Mouse (Mus musculus) left cerebral cortex, adult 2 months (tissue): ENCODE results near the gene Defb22. TPM values are rescaled to one million over a fixed set of nuclear protein-coding genes. Genes with fewer than 3 reads are reported as not detected.
A peak's percentile ranks its signal among the peaks of the same experiment; 100 is the strongest.

Source experiments
- DNase-seq, 2 experiments: peaks; one replicate each; pipeline ENCODE4 v3.0.0; 2021 to 2022; ENCODE audit warnings: low spot score in 2 of 2, mixed read lengths in 1 of 2; ENCODE audit errors: extremely low spot score in 1 of 2
- H3K27ac ChIP-seq: fragments of 200-600 bp; 2 replicates; pipeline ENCODE4 v1.8.1; 2022
- H3K4me3 ChIP-seq: fragments of 200-600 bp; 2 replicates; pipeline ENCODE4 v1.8.1; 2022
- CTCF ChIP-seq: fragments of 200-600 bp; IDR thresholded peaks from 2 replicates; pipeline ENCODE4 v1.8.1; 2022; ENCODE audit warnings: antibody characterized with exemption, mild to moderate bottlenecking, moderate library complexity
- intact Hi-C: fragments of 180-260 bp; cut with DNase I; formaldehyde crosslinking; loops from one replicate; pipeline ENCODE4 v1.15.1; 2025
- long read RNA-seq, 2 experiments: library from polyadenylated mRNA; stranded (forward); transcript quantifications; one replicate each; pipeline ENCODE4 v2.0.0; 2021; ENCODE audit warnings: borderline mapping rate in 2 of 2
- total RNA-seq, 2 experiments: library from RNA; stranded (reverse); gene quantifications; 2 replicates each; pipeline ENCODE4 v1.2.3; 2021

The Defb22 gene
- not detected for total RNA-seq
- long read RNA-seq, experiment 1, result 0 reads
- long read RNA-seq, experiment 2, result 0 reads

DNA sequence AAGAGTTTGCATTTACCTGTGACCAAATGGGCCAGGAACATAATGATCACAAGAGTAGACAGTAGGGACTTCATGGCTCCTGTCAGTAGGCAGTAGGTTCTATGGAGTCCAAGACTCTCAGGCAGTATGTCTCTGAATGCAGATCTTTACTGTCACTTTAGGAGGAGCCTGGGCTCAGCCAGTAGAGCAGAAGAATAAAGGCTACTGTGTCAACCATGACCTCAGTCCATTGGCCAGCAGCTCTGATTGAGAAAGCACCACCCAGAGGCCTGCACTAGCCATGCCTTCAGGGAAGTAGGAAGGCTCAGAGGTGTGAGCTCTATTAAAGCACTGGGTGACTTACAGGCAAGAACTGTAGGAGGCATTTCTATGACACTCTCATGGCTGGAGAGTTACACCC, at the start of gene Defb22:
Gene Defb22 (minus strand): TSS at position 101 of the 400 bp plus-strand sequence.
- DNase-seq, result no peak
- no peak within 1 kb of the TSS for H3K4me3 ChIP-seq
- H3K27ac ChIP-seq, result no peak within 1 kb of the TSS
- intact Hi-C loops, result no loop called here
- TF ChIP-seq CTCF, result no peak

- DNase-seq, result no peak
- intact Hi-C loops, result no loop called here
- Histone ChIP-seq H3K4me3 (no peak within 1 kb of the TSS), H3K27ac (no peak within 1 kb of the TSS)
- TF ChIP-seq CTCF, result no peak
These were observed 28.0 kb upstream of the Defb22 start, which contains the start of gene Defb28 for GRCm38 (mm10) chr2:152517981-152518380. Defb28 (plus strand) TSS chr2:152518255.

GRCm38 (mm10) chr2:152516084-152516483, 26.1 kb upstream of the Defb22 start:
- TF ChIP-seq CTCF, result no peak
- H3K4me3 ChIP-seq, result no peak overlapping the region
- no peak overlapping the region for H3K27ac ChIP-seq
- no peak for DNase-seq
- intact Hi-C loops, result no loop called here

DNA sequence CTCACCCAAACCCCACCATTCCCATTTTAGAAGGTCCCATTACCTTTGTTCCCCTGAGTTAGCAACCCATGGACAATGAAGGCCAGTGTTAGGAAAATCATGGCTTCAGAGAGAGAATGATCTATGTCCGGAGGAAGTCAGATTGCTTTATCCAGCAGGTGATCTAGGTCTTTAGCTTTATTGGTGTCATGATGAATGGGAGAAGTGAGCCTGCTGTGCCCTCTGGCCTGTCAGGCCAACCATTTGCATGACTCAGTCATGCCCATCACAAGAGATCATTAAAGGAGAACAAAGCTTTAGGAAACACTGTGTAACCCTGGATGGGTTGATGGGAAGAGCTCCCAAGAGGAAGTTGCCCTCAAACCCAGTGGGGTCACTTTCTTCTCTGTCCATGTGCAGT, 21.7 kb upstream of the Defb22 start, which contains the start of gene Defb26:
Gene Defb26 (minus strand): TSS at position 101 of the 400 bp plus-strand sequence.
- no peak for TF ChIP-seq CTCF
- no peak for DNase-seq
- intact Hi-C loops, result no loop called here
- Histone ChIP-seq H3K4me3 (no peak within 1 kb of the TSS), H3K27ac (no peak within 1 kb of the TSS)

DNA sequence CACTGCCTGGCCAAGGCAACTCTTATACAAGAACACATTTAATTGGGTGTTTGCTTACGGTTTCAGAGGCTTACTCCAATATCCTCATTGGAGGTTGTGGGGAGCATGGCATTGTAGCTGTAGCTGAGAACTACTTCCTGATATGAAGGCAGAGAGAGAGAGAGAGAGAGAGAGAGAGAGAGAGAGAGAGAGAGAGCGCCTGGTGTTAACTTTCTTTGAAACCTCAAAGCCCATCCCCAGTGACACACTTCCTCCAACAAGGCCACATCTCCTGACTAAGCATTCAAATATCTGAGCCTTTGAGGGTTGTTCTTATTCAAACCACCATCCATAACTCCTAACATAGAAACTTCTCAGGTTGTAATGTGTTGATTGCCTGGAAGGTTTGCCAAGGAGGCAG, 14.0 kb upstream of the Defb22 start:
- intact Hi-C loops, result no loop called here
- Histone ChIP-seq H3K27ac (no peak overlapping the region), H3K4me3 (no peak overlapping the region)
- TF ChIP-seq CTCF, result no peak
- no peak for DNase-seq

DNA sequence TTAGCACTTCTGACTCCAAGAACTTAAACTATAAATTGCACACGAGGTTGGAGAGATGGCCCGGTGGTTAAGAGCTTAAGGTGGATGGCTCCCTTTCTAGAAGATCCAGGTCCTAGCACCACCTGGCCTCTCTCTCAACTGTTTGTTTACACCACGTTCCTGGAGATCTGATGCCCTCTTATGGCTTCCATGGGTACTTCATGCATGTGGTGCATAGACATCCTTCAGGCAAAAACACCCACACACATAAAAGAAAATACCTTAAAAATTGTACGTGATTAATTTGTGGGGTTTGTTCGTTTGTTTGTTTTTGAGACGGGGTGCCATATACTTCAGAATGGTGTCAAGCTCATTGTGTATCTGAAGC, 10.9 kb upstream of the Defb22 start:
- TF ChIP-seq CTCF, result peak; percentile 3
- no peak overlapping the region for H3K27ac ChIP-seq
- intact Hi-C loops, result no loop called here
- DNase-seq, result no peak
- no peak overlapping the region for H3K4me3 ChIP-seq

DNA sequence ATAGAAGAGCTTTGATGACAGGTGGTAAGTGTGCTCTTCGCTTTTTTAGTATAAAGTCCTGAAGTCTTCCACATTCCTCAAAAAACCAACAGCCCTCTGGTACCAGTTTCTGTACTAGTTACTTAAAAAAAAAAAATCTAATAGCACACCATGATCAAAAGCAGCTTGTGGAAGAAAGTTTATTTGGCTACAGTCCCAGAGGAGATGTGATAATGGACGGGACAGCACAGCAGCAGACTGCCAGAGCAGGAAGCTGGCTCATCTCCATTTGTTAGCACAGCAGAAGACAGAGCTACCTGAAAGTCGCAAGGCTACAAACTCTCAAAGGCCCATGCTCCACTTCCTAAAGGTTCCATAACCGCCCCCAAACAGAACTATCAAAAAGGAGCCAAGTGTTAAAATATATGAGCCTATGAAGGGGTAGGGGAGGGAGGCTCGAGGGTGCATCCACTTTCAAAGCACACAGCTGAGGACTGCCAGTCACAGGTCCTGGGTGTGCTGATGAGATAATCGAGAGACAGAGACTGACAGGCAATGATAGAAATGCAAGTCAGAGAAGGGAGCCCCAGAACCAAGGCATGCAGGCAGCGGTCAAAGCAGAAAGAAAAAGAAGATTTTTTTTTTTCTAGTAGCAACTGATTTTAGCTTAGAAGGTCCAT, 10.4 kb upstream of the Defb22 start:
- no peak overlapping the region for H3K27ac ChIP-seq
- intact Hi-C loops, result no loop called here
- H3K4me3 ChIP-seq, result no peak overlapping the region
- TF ChIP-seq CTCF, result no peak
- DNase-seq, result no peak

GRCm38 (mm10) chr2:152498020-152498419, 8.1 kb upstream of the Defb22 start:
- no peak overlapping the region for H3K27ac ChIP-seq
- no peak for DNase-seq
- TF ChIP-seq CTCF, result no peak
- intact Hi-C loops, result no loop called here
- no peak overlapping the region for H3K4me3 ChIP-seq

GRCm38 (mm10) chr2:152493151-152493550, 3.2 kb upstream of the Defb22 start:
- no peak for TF ChIP-seq CTCF
- H3K27ac ChIP-seq, result no peak overlapping the region
- no peak for DNase-seq
- no peak overlapping the region for H3K4me3 ChIP-seq
- intact Hi-C loops, result no loop called here

- peak; percentile 36 for TF ChIP-seq CTCF
- Histone ChIP-seq H3K27ac (no peak overlapping the region), H3K4me3 (no peak overlapping the region)
- intact Hi-C loops, result no loop called here
- no peak for DNase-seq
These were observed 2.9 kb downstream of the Defb22 start for GRCm38 (mm10) chr2:152487024-152487423.

- Histone ChIP-seq H3K27ac (no peak overlapping the region), H3K4me3 (no peak overlapping the region)
- DNase-seq, result no peak
- no peak for TF ChIP-seq CTCF
- intact Hi-C loops, result no loop called here
These were observed 8.2 kb downstream of the Defb22 start for GRCm38 (mm10) chr2:152481726-152482125.

DNA sequence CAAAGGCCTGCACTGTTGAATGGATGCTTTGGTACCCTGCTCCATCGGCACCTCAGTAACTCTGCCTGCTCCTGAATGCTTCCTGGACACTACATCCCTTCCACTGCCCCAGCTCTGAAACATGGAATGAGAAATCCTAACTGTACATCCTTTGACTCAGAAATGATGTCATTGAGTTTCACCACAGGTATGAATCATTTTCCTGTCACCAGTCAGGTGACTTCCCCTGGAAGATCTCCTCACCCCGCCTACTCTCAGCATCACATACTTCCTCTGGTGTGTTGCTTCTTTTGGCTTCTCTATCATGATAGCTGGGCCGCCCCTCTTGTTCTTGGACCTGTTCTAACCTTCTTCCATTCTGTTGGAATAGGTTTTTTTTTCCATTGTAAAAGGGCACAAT, 9.1 kb downstream of the Defb22 start:
- no peak for TF ChIP-seq CTCF
- intact Hi-C loops, result no loop called here
- Histone ChIP-seq H3K4me3 (no peak overlapping the region), H3K27ac (no peak overlapping the region)
- no peak for DNase-seq

- no peak for TF ChIP-seq CTCF
- DNase-seq, result no peak
- Histone ChIP-seq H3K27ac (no peak within 1 kb of the TSS), H3K4me3 (no peak within 1 kb of the TSS)
- intact Hi-C loops, result no loop called here
These were observed 13.2 kb downstream of the Defb22 start, which contains the start of gene Defb20 for GRCm38 (mm10) chr2:152476763-152477162. Defb20 (plus strand) TSS chr2:152477063.
